Mouse (Mus musculus) gastrocnemius, adult 2 months (tissue): ENCODE results near the gene Nucb1. TPM values are rescaled to one million over a fixed set of nuclear protein-coding genes. Genes with fewer than 3 reads are reported as not detected.
A peak's percentile ranks its signal among the peaks of the same experiment; 100 is the strongest.

Experiments
- DNase-seq: peaks from one replicate; pipeline ENCODE4 v3.0.0; 2022
- H3K27ac ChIP-seq: fragments of 200-600 bp; 2 replicates; pipeline ENCODE4 v1.8.1; 2022; ENCODE audit warnings: mild to moderate bottlenecking
- H3K4me3 ChIP-seq: fragments of 200-600 bp; 2 replicates; pipeline ENCODE4 v1.8.1; 2022; ENCODE audit warnings: mild to moderate bottlenecking, moderate library complexity
- CTCF ChIP-seq: fragments of 200-600 bp; IDR thresholded peaks from 2 replicates; pipeline ENCODE4 v1.8.1; 2022; ENCODE audit warnings: antibody characterized with exemption, mild to moderate bottlenecking, moderate library complexity
- intact Hi-C: fragments of 180-260 bp; cut with DNase I; formaldehyde crosslinking; loops from one replicate; pipeline ENCODE4 v1.15.1; 2025
- long read RNA-seq, 2 experiments: library from polyadenylated mRNA; stranded (forward); transcript quantifications; one replicate each; pipeline ENCODE4 v2.0.0; 2021
- total RNA-seq, 2 experiments: library from RNA; stranded (reverse); gene quantifications; 2 replicates each; pipeline ENCODE4 v1.2.3; 2021

The Nucb1 gene
- total RNA-seq: 10 to 100 TPM; 55.1 to 61.8 TPM
- long read RNA-seq, experiment 1, full-length matches to known transcripts: 83 of 92 reads
- long read RNA-seq, experiment 1, partial matches to known transcripts: 6 of 92 reads
- long read RNA-seq, experiment 1, other reads (novel, unspliced or antisense): 3 of 92 reads
- long read RNA-seq, experiment 2, full-length matches to known transcripts: 72 of 78 reads
- long read RNA-seq, experiment 2, partial matches to known transcripts: 5 of 78 reads
- long read RNA-seq, experiment 2, other reads (novel, unspliced or antisense): 1 of 78 reads

DNA sequence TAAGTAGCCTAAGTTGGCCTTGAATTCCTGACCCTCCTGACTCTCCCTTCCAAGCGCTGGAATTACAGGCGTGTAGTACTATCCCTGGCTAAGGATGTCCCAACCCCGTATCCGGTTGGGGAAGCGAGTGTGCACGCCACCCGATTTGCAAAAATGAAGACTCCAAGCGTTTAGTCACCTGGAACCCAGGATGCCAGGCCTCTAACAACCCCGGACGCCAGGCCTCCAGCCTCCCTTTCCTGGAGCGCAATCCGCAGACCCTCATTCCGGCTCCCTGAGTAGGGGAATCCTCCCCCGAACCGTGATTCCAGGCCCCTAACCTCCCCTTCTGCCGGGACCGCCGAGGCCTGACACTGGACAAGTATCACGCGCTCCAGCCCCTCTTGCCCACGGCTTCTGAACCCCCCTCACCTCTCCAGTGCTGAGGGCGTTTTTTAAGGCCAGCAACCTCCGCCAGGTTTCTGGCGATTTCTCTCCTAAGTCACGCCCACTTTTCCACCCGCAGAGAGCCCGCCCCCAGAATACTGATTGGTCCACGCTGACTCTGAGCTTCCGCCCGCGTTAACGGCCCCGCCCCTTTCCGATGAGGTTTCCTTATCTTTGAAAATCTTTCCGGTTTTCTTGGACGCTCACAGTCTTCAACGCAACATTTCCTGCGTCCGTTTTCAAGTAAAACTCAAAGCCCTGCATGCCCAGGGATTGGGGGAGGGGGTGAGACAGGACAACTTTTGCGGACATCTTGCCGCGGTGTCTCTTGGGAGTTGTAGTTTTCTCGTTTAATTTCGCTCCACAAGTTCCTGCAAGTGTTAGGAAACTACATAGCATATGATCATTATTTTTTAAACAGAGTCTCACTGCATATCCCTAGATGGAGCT, at the start of gene Nucb1:
Gene Nucb1, minus strand, starts transcription at position 495 of the 876 bp plus-strand sequence.
- intact Hi-C loops: no loop called here
- peak within 1 kb of the TSS; percentile 84 for H3K4me3 ChIP-seq

DNA sequence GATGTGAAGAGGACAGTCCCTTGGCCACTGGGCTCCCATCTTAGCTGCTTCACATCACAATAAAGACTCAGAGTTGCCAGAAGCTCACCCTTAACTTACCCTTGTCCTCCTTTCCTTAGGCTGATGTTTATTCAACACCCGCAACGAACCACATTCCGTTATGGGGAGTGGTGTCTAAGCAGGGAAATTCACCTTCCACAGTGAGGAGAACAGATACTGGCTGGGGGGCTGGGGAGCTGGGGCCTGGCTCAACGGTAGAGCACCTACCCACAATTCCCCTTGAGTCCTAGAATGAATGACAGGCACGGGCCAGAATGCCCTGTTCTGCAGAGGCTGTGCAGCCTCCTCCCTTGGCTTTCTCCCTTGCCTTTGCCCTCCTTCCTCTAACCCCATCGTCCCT, 48.7 kb upstream of the Nucb1 start:
- intact Hi-C loops: no loop called here
- DNase-seq: no peak

More for the DNA sequence above, at the start of gene Nucb1:
- peak within 1 kb of the TSS; percentile 96 for H3K27ac ChIP-seq
- DNase-seq: peak; percentile 93
- no peak for TF ChIP-seq CTCF

DNA sequence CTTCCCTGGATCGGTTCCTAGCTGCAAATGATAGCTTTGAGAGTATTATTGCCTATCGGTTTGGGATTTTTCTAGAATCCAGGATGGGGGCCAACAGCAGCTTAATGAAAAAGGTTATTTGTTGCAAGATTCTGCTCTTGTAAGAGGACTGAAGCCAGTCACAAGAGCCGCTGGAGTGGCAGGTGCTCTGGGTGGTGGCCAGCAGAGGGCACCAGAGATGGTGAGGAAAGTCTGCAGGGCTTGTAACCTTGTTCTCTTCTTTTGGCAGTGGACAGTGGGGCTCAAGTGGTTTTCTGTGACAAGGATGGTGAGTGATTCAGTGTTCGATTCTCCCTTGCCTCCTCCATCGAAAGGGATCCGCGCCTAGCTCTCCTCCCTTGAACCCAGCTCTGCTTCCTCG, 45.6 kb upstream of the Nucb1 start:
- no peak overlapping the region; the same call in 1 of the 2 replicates for H3K27ac ChIP-seq
- DNase-seq: peak; percentile 92
- intact Hi-C loops: loop anchor here (2.0 kb wide), 1 partner anchor 35 kb away; no protein-coding TSS in a partner anchor
- peak; percentile 95; the same call in 1 of the 2 replicates for TF ChIP-seq CTCF
- H3K4me3 ChIP-seq: no peak overlapping the region

More for the DNA sequence above, 48.7 kb upstream of the Nucb1 start:
- Histone ChIP-seq H3K4me3 (no peak overlapping the region), H3K27ac (no peak overlapping the region)
- no peak for TF ChIP-seq CTCF

DNA sequence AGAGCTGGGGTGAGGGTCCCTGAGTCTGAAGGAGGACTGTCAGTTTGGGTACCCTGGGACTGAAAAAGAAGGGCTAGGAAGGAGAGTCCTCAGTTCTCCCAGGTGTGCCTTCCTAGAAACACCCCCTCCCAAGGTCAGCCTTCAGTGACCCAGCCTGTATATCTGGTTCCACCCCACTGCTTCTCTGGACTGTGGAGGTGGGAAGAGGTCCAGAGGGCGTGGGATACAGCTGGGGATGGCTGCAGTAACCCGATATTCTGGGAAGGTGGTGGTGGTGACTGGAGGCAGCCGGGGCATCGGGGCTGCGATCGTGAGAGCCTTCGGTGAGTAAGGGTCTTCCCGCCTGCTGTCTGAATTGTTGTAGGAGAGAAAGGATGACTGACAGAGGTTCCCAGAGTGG, 44.5 kb upstream of the Nucb1 start, which contains the start of gene Hsd17b14:
Gene Hsd17b14, plus strand, starts transcription at position 150 of the 400 bp plus-strand sequence.
- intact Hi-C loops: no loop called here
- no peak within 1 kb of the TSS for H3K27ac ChIP-seq
- no peak for DNase-seq
- TF ChIP-seq CTCF: no peak
- no peak within 1 kb of the TSS for H3K4me3 ChIP-seq

DNA sequence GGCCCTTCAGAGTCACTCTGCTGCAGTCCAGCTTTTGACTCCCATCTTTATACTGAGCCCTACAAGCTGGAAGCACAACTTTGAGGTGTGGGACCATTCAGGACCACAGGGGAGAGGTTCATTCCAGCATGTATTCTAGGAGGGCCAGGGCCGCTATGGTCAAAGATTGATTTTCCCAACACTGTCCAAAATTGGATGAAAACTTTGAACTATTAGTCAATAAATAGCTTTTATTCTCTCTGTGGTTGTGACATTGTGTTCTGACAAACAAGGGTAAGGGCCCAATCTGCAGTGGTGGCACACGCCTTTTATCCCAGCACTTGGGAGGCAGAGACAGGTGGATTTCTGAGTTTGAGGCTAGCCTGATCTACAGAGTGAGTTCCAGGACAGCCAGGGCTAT, 43.8 kb upstream of the Nucb1 start:
- Histone ChIP-seq H3K27ac (no peak overlapping the region), H3K4me3 (no peak overlapping the region)
- DNase-seq: no peak
- intact Hi-C loops: no loop called here
- TF ChIP-seq CTCF: no peak

DNA sequence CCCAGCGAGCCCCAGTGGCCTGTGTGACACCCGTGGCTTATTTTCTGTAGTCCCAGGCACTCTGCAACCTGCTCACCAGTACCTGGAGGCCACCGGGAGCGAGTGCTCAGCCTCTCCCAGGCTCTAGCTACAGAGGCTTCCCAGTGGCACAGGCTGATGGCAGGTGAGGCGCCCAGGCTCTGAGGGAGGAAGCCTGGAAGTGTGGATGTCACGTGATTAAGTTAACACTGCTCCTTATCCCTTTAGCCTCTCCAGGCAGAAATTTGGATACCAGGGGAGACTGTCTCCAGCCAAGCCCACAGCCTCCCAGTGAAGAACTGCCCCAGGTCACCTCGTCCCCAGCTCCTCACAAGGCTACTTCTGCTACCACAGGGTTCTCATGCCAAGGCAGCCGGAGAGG, 43.3 kb upstream of the Nucb1 start:
- DNase-seq: no peak
- H3K4me3 ChIP-seq: no peak overlapping the region
- no peak for TF ChIP-seq CTCF
- H3K27ac ChIP-seq: no peak overlapping the region
- intact Hi-C loops: no loop called here

DNA sequence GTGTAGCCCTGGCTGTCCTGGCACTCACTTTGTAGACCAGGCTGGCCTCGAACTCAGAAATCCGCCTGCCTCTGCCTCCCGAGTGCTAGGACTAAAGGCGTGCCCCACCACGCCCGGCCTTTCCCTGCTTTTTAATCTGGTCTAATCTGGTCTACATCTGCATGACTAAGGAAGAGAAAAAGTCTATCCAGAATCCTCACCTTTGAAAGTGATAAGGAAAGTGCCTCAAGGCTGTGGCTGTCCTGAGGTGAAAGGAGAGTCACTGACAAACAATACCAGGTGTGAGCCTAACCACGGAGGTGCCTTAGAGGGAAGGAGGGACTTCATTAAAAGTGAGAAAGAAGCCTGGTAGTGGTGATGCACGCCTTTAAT, 41.3 kb upstream of the Nucb1 start:
- no peak for TF ChIP-seq CTCF
- H3K27ac ChIP-seq: no peak overlapping the region
- intact Hi-C loops: no loop called here

DNA sequence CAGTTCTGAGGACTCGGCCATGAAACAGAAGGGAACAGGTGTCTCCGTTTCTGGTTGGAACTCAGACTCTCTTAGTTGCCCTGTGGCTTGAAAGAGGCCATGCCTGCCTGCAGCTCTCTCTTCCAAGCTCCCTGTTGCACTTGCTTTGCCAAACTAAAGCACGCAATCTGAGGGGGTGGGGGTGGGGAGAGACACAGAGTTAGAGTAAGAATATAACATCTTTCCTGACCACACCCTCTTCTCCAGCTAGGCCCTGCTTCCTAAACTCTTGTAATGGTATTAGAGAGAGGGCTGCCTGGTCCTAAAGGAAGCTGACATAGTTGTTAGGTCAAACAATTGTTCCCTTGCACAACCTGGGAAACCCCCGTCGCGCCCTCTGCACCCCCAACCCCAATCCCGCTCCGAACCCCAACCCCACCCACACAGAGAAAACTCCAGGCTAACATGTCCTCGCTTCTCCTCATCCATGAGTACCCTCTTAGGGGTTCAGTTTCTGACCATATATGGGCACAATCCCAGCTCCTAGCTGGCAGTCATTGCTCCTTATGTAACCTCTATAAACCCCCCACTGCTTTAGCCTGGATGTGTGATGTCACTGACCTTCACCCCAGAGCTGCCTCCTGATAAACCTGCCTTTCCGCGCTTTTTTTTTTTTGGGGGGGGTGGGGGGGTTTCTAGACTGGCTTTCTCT, 40.8 kb upstream of the Nucb1 start:
- Histone ChIP-seq H3K4me3 (peak overlapping the region; percentile 11), H3K27ac (peak overlapping the region; percentile 57)
- TF ChIP-seq CTCF: no peak
- intact Hi-C loops: no loop called here
- no peak for DNase-seq

More for the DNA sequence above, 41.3 kb upstream of the Nucb1 start:
- no peak overlapping the region for H3K4me3 ChIP-seq
- no peak for DNase-seq

DNA sequence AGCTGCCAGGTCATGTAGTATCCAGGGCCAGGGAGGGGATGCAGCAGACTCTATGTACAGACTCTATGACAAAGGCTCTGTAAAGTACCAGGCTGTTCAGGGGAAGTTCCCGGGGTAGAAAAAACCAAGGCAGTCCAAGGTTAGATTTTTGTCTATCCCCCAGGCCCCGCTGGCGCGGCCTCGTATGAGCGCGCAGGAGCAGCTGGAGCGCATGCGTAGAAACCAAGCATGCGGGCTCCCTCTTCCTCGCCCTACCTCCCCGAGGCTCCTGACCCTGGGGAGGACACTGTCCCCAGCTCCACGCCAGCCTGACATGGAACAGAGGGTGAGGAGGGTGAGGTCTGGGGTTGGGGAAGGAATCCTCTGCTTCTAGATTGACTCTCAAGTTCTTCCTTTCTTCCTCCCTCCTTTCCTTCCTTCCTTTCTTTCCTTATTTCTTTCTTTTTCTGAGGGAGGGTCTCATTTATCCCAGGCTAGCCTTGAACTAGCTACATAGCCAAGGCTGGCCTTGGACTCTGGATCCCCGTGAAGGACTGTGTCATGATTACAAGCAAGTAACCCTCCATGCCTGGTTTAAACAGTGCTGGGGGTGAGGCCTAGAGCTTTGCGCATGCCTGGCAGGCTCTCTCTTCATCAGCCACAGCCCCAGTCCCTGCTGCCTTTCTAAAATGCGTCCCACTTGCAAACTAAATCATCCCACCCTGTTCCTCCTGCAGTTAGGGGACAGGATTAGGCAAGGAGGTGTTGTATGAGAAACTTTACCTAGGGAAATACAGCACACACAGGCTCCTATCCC, 39.6 kb upstream of the Nucb1 start:
- no peak for DNase-seq
- intact Hi-C loops: no loop called here
- TF ChIP-seq CTCF: no peak

DNA sequence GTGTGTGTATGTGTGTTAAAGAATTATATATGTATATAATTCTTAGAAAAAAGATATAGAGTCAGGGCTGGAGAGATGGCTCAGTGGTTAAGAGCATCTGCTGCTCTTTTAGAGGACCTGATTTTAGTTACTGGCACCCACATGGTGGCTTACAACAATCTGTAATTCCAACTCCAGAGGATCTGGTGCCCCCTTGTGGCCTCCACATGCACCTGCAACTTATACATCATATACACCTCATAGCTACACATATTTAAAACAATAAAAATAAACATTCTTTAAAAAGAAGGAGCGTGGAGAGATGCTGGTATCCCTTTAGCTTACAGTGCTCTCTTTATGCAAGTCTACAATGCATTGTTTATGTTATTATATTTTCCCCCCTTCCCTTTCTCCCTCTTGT, 34.3 kb upstream of the Nucb1 start:
- peak; percentile 41 for TF ChIP-seq CTCF
- intact Hi-C loops: no loop called here
- H3K27ac ChIP-seq: no peak overlapping the region

More for the DNA sequence above, 39.6 kb upstream of the Nucb1 start:
- no peak overlapping the region; the same call in 1 of the 2 replicates for H3K4me3 ChIP-seq
- peak overlapping the region; percentile 57; the same call in 1 of the 2 replicates for H3K27ac ChIP-seq

DNA sequence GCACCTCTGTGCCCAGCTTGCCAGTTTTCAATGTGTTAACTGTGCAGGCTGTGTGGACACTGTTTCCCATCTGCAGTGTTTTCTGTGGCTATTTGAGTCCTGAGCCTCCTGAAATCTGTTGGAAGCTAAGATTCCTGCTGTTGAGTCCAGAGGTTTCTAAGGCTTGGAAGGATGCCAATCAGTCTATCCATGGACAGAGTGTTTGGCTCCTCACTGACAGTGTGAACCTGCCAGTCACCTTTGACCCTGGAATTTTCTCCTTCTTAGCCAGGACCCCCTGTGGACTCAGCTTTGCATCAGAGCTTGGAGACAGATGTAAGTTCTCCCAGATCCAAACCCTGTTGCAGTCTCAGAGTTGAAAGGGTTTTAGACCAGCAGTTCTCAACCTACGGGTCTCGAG, 30.0 kb upstream of the Nucb1 start:
- no peak for DNase-seq
- Histone ChIP-seq H3K4me3 (no peak overlapping the region), H3K27ac (no peak overlapping the region)
- intact Hi-C loops: no loop called here
- TF ChIP-seq CTCF: no peak

More for the DNA sequence above, 34.3 kb upstream of the Nucb1 start:
- no peak overlapping the region for H3K4me3 ChIP-seq
- DNase-seq: no peak

DNA sequence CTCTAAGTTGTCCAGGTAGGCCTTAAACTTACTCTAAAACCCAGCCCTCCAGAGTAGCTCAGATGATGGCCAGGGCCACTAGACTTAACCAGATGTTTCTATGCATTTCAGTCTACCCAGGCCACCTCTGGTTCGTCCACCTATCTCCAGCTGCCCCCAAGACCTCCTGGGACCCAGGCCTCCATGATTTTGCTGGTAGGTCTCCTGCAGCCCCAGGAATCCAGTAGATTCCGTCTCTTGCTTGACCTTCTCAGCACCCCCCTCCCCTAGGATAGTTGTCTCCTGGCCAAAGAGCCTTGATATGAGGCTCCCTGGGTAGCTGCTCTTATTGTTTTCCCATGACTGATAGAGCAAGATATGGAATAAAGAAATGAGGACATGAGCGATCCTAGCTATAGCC, 28.9 kb upstream of the Nucb1 start:
- Histone ChIP-seq H3K27ac (no peak overlapping the region), H3K4me3 (no peak overlapping the region)
- no peak for DNase-seq
- TF ChIP-seq CTCF: no peak
- intact Hi-C loops: no loop called here
